Mouse (Mus musculus) neural tube, embryonic 12.5 days (tissue): Measurements from ENCODE around the gene Ext2. TPM values are rescaled to one million over a fixed set of nuclear protein-coding genes. Genes with fewer than 3 reads are reported as not detected.

Source experiments
- ATAC-seq: fragments of 200-750 bp; cut with Nextera tagmentation; 2 replicates; pipeline ENCODE4 v1.8.0; 2017; ENCODE audit warnings: low read depth, mild to moderate bottlenecking, moderate TSS enrichment, moderate library complexity; ENCODE audit not compliant: low FRiP score
- H3K27ac ChIP-seq: fragments of 300-500 bp; sonication (generic); 2 replicates; pipeline ENCODE4 v1.5.1; 2016
- H3K27me3 ChIP-seq: fragments of 300-500 bp; sonication (generic); replicated peaks from 2 replicates; pipeline ENCODE4 v1.6.1; 2016; ENCODE audit warnings: mild to moderate bottlenecking
- H3K36me3 ChIP-seq: fragments of 300-500 bp; sonication (generic); 2 replicates; pipeline ENCODE4 v1.6.1; 2016; ENCODE audit warnings: mild to moderate bottlenecking
- H3K4me1 ChIP-seq: fragments of 300-500 bp; sonication (generic); 2 replicates; pipeline ENCODE4 v1.6.1; 2016
- H3K4me2 ChIP-seq: fragments of 300-500 bp; sonication (generic); replicated peaks from 2 replicates; pipeline ENCODE4 v1.6.1; 2016; ENCODE audit warnings: mild to moderate bottlenecking
- H3K4me3 ChIP-seq: fragments of 300-500 bp; sonication (generic); 2 replicates; pipeline ENCODE4 v1.5.1; 2016
- H3K9ac ChIP-seq: fragments of 300-500 bp; sonication (generic); 2 replicates; pipeline ENCODE4 v1.6.1; 2016; ENCODE audit warnings: mild to moderate bottlenecking
- H3K9me3 ChIP-seq: fragments of 300-500 bp; sonication (generic); 2 replicates; pipeline ENCODE4 v1.6.1; 2016; ENCODE audit warnings: mild to moderate bottlenecking
- WGBS: fragments of 180-500 bp; shearing (Covaris S2); methylation state at CpG from one replicate; pipeline ENCODE4 v1.1.7; 2016; 5-methylcytosine and 5-hydroxymethylcytosine counted together
- polyA plus RNA-seq: library from polyadenylated mRNA; unstranded; fragments of >200 nt; fragmentation: Nextera tagmentation; extraction: Ambion mirVana; gene quantifications from 2 replicates; pipeline ENCODE4 v1.2.1, GENCODE M21; 2016

Ext2 gene
- polyA plus RNA-seq, 1 experiment from 2014 or later, result 76.9 TPM

DNA sequence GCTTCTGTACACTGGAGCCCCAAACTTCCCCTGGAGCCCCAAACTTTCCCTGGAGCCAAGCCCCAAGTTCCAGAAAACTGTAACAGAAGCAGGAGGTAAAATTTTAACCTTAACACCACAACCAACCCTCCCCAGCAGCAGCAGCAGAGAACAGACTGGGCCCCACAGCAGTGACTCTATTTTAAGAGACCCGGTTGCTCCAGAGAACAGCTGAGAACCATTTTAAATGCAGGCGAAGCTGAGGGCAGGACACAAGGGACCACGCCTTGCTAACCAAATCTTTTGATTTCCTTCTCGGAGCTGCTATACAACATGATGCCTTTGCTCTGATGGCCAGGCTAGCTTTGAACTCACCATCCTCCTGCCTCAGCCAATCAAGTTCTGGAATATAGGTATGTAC lies 51.5 kb downstream of the Ext2 start:
- ATAC-seq, result no peak
- WGBS, result 82% methylated on average over 4 of the region's 4 CpGs

DNA sequence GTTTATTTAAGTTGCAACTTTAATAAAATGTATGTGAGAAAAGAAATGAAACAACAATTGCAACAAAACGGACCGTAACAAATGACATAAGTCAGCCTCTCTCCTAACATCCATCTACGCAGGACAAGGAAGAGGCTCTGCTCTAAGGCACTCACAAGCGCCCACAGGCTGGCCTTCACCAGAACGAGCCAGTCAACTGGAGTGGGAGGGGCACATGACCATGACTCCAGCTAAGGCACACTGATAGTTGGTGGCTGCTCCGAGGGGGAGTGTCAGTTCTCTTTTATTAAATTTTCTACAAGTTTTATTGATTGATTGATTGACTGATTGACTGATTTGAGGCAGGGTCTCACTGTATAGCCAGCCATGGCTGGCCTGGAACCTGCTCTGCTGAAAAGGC lies 52.5 kb downstream of the Ext2 start:
- 80% methylated on average over 6 of the region's 6 CpGs for WGBS

More for the DNA sequence above, 51.5 kb downstream of the Ext2 start:
- Histone ChIP-seq H3K9me3 (no peaks in the 10 kb centered on the region), H3K27me3 (no peaks in the 10 kb centered on the region), H3K4me1 (peaks cover 6% of the 10 kb centered on the region), H3K9ac (no peak overlapping the region), H3K27ac (no peak overlapping the region), H3K4me3 (no peak overlapping the region), H3K36me3 (no peaks in the 10 kb centered on the region), H3K4me2 (no peak overlapping the region)

DNA sequence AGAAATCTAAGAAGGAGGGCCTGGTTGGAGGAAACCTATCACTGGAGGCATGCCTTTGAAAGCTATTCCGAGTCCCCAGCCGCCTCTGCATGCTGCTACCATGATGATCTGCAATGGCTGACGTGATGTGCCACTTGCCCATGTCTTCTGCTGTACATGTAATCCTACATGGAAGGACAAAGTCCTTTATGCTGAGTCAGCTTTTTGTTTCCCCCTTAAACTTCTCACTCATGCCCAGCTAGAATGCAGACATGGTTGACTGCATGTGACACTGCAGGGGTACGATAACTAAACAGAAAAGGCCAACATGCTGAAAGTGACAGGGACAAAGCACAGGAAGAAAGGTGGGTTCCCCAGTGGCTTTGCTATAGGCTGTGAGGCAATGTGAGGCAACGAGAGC lies 56.6 kb downstream of the Ext2 start:
- Histone ChIP-seq H3K4me1 (no peaks in the 10 kb centered on the region), H3K9ac (no peak overlapping the region), H3K36me3 (peaks cover 9% of the 10 kb centered on the region), H3K27ac (no peak overlapping the region), H3K27me3 (no peaks in the 10 kb centered on the region), H3K9me3 (no peaks in the 10 kb centered on the region), H3K4me2 (no peak overlapping the region), H3K4me3 (no peak overlapping the region)
- 93% methylated on average over 5 of the region's 5 CpGs for WGBS
- no peak for ATAC-seq

More for the DNA sequence above, 52.5 kb downstream of the Ext2 start:
- Histone ChIP-seq H3K27ac (no peak overlapping the region), H3K9ac (no peak overlapping the region), H3K4me1 (peaks cover 6% of the 10 kb centered on the region), H3K4me3 (no peak overlapping the region), H3K4me2 (no peak overlapping the region), H3K9me3 (no peaks in the 10 kb centered on the region), H3K27me3 (no peaks in the 10 kb centered on the region), H3K36me3 (no peaks in the 10 kb centered on the region)
- no peak for ATAC-seq

DNA sequence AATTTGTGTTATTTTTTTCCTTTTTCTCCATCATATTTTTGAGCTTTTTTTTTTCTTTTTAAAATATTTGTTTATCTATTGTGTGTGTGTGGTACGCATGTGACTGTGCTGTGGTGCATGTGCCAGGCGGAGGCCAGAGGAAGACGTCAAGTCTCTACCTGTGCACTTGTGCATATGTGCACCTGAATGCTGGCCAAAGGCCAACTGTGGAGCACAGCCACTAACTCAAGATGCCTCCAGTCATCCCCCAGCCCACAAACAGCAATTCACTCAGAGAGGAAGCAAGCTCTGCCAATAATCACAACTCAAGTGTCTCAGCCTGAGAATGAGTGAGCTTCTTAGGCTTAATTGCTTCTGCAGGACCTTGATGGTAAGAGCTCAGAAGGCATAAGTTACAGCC lies 58.2 kb downstream of the Ext2 start:
- H3K4me1 ChIP-seq, result 0 out of 2 replicates have a peak, but pooled peaks cover 4% of the 10 kb centered on the region
- no peak for ATAC-seq
- 90% methylated on average over 3 of the region's 3 CpGs for WGBS
- no peaks in the 10 kb centered on the region for H3K9me3 ChIP-seq
- H3K9ac ChIP-seq, result no peak overlapping the region
- H3K4me3 ChIP-seq, result no peak overlapping the region
- H3K4me2 ChIP-seq, result no peak overlapping the region
- H3K36me3 ChIP-seq, result peaks cover 9% of the 10 kb centered on the region
- H3K27me3 ChIP-seq, result no peaks in the 10 kb centered on the region
- H3K27ac ChIP-seq, result no peak overlapping the region

DNA sequence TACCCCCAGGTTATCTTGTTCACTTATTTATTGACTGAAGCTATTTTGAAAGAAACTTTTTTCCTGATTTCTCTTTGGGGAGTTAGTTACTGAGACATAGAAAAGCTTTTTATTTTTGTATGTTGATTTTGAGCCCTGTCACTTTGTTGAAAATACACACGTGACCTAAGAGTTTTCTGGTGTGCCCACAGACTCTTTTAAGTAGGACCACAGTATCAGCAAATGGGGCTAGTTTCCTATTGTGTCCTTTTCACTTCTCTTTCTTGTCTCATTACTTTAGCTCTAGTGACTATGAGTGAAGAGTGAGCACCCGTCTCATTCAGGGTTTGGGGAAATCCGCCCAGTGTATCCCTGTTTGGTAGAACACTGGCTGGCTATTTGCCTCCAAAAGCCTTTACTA lies 62.0 kb downstream of the Ext2 start:
- Histone ChIP-seq H3K9me3 (no peaks in the 10 kb centered on the region), H3K4me3 (no peak overlapping the region), H3K4me2 (no peak overlapping the region), H3K9ac (no peak overlapping the region), H3K4me1 (0 out of 2 replicates have a peak, but pooled peaks cover 6% of the 10 kb centered on the region), H3K36me3 (peaks cover 9% of the 10 kb centered on the region), H3K27me3 (no peaks in the 10 kb centered on the region), H3K27ac (no peak overlapping the region)
- WGBS, result 42% methylated on average over 3 of the region's 3 CpGs
- ATAC-seq, result no peak

DNA sequence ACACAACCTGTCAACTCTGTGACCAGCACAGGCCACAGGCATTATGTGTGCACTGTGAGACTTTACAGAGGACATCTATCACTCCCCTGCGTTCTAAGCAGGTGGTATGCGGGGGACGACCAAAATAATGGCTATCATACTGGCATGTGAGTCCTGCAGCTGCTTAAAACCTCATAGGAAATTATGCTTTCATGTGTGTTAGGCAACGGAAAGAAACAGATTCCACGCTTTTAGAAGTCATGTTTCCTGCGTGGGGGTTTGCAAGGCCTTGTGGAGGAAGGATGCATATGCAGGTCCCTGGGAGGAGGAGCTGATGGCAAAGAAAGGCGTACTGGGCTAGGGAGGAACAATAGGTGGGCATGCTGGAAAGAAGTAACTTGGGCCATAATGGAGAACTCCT lies 63.2 kb downstream of the Ext2 start:
- no peak for ATAC-seq
- H3K27me3 ChIP-seq, result no peaks in the 10 kb centered on the region
- H3K4me2 ChIP-seq, result no peak overlapping the region
- H3K9me3 ChIP-seq, result no peaks in the 10 kb centered on the region
- 0 out of 2 replicates have a peak, but pooled peaks cover 6% of the 10 kb centered on the region for H3K4me1 ChIP-seq
- 58% methylated on average over 7 of the region's 7 CpGs for WGBS
- H3K27ac ChIP-seq, result no peak overlapping the region
- H3K36me3 ChIP-seq, result peaks cover 9% of the 10 kb centered on the region
- no peak overlapping the region for H3K9ac ChIP-seq
- no peak overlapping the region for H3K4me3 ChIP-seq

DNA sequence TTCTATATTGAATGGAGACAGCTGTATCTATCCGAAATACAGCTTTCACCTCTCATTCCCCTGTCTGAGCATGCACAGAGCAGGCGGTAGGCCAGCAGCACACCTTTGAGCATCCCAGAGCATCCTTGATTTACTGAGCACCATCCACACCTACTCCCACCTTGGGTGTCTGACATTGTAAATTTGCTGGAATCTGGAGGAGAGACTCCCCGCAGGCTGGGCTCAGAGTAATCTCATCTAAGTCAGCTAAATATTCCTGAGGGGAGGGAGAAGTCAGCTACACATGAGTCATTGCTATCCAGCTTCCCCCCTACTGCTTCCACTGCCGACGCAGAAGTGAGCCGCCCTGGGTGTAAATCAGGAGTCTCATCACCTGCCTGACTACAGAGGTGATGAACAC lies 64.1 kb downstream of the Ext2 start:
- Histone ChIP-seq H3K9ac (no peak overlapping the region), H3K4me2 (no peak overlapping the region), H3K4me1 (0 out of 2 replicates have a peak, but pooled peaks cover 6% of the 10 kb centered on the region), H3K27ac (no peak overlapping the region), H3K27me3 (no peaks in the 10 kb centered on the region), H3K36me3 (peaks cover 9% of the 10 kb centered on the region), H3K4me3 (no peak overlapping the region), H3K9me3 (no peaks in the 10 kb centered on the region)
- 68% methylated on average over 6 of the region's 6 CpGs for WGBS
- no peak for ATAC-seq

DNA sequence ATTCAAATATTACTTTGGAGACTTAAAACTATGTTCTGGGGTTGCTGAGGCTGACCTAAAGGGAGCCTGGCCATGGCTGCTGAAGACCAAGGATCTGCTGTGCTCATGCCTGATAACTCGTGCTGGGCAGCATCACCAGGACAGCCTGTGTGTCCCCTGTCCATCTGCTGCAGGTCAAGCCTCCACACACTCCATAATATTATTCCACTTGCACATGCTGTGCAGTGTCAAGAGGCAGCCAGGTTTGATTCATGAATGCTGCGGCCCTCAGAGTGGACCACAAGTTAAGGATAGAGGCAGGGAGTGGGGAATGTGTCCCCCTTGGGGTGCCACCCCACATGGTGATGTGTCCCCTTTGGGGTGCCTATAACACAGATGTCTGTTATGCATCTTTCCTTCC lies 68.0 kb downstream of the Ext2 start:
- Histone ChIP-seq H3K27ac (no peak overlapping the region), H3K36me3 (no peaks in the 10 kb centered on the region), H3K4me2 (no peak overlapping the region), H3K4me3 (no peak overlapping the region), H3K9ac (no peak overlapping the region), H3K4me1 (0 out of 2 replicates have a peak, but pooled peaks cover 4% of the 10 kb centered on the region), H3K27me3 (no peaks in the 10 kb centered on the region), H3K9me3 (no peaks in the 10 kb centered on the region)
- no peak for ATAC-seq
- 82% methylated on average over 2 of the region's 2 CpGs for WGBS

DNA sequence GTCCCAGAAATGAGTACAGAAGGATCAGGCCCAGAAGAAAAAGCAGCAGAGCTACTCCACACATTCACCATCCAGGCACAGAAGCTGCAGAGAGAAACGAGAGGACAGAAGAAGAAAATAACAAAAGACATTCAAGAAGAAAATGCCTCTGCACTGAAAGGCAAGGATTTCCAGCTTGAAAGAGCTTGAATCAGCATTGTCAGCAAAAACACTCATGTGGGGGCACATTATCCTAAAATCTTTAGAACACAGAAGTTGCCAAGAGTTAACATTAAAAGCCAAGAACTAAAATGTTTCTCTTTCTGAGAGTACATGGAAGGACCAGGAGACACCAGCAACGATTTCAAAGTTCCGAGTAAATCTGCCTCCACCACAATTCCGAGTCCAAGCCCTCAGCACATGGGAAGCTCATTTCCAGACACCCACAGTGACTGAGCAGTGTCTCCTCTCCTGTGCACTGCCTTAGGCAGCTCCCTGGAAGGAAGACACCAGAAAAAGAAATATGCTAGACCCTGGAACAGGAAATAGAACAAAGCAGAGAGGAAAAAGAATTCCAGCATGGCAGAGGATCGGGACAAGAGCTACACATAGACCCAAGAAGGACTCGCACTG lies 69.1 kb downstream of the Ext2 start:
- H3K9me3 ChIP-seq, result no peaks in the 10 kb centered on the region
- ATAC-seq, result no peak

DNA sequence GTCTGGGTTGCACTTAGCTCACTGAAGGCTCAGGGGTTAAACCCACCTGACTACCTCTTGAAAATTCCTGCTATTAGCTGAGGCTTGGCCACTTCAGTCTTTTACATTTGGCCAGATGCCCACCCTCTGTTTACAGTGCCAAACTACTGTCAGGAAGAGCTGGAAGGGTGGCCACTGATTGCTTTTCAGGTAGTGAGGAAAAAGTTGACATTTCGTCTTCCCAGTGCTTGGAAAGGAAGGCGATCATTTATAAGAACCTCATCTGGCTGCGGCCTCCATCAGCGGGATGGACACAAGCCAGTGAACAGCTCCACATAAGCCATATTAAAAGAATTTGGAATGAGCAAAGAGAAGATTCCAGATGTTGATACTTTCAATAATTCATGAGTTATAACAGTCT lies 72.7 kb downstream of the Ext2 start:
- Histone ChIP-seq H3K9me3 (no peaks in the 10 kb centered on the region), H3K27ac (no peak overlapping the region), H3K4me2 (no peak overlapping the region), H3K27me3 (no peaks in the 10 kb centered on the region), H3K4me1 (peaks cover 6% of the 10 kb centered on the region), H3K9ac (no peak overlapping the region), H3K36me3 (no peaks in the 10 kb centered on the region), H3K4me3 (no peak overlapping the region)
- 95% methylated on average over 4 of the region's 4 CpGs for WGBS
- no peak for ATAC-seq

More for the DNA sequence above, 69.1 kb downstream of the Ext2 start:
- H3K27me3 ChIP-seq, result no peaks in the 10 kb centered on the region
- WGBS, result 65% methylated on average over 6 of the region's 6 CpGs
- no peaks in the 10 kb centered on the region for H3K36me3 ChIP-seq
- H3K4me1 ChIP-seq, result no peaks in the 10 kb centered on the region
- no peak overlapping the region for H3K4me3 ChIP-seq
- no peak overlapping the region for H3K4me2 ChIP-seq
- H3K9ac ChIP-seq, result no peak overlapping the region
- H3K27ac ChIP-seq, result no peak overlapping the region

DNA sequence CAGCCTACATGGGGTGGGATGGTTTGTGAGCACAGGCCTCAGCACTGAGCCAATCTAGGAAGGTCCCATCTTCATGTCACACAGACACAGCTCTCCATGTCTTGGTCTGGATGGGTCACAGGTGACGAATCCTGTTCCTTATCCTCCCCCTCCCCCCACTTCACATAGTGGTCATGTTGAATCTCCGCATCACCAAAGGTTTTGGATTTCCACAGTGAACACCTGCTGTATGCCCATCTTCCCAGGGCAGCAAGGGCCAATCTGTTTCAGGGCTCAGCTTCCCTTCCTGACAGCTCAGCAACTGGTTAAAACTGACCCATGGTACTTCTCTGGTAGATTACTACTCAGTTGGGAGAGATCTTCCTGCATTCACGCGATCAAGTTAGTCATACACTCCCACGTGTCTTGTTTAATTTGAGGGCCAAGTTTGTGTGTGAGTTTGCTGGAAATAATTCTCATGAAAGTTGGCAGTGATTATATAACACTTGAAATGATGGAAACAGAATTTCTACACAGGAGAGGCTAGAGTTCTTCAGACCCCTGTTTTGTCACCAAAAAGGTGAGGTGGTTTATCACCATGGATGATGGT lies 74.7 kb downstream of the Ext2 start:
- WGBS, result 93% methylated on average over 5 of the region's 5 CpGs
- H3K27me3 ChIP-seq, result no peaks in the 10 kb centered on the region
- no peak overlapping the region for H3K4me2 ChIP-seq
- H3K27ac ChIP-seq, result no peak overlapping the region
- H3K9me3 ChIP-seq, result no peaks in the 10 kb centered on the region
- H3K9ac ChIP-seq, result no peak overlapping the region
- ATAC-seq, result no peak
- H3K36me3 ChIP-seq, result no peaks in the 10 kb centered on the region
- H3K4me3 ChIP-seq, result no peak overlapping the region
- peaks cover 13% of the 10 kb centered on the region for H3K4me1 ChIP-seq

DNA sequence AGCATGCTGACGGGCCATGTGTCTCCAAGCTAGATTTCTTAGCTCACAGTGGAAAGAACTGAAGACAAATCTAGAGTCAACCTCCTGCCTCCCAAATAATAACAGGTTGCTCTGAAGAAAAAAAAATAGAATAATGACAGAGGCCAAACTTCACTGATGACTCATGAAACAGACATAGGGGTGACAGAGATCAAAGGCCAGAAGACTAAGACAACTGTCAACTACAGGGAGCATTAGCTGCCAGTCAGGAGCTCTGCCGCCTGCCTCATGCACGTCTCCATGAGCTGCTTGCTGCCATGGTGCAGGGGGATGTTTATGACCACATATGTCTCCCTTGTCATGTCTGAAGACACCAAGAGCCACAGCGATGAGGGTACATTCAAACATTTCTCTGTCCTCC lies 75.7 kb downstream of the Ext2 start:
- H3K9ac ChIP-seq, result no peak overlapping the region
- H3K4me1 ChIP-seq, result peaks cover 13% of the 10 kb centered on the region
- H3K9me3 ChIP-seq, result no peaks in the 10 kb centered on the region
- H3K36me3 ChIP-seq, result no peaks in the 10 kb centered on the region
- H3K27me3 ChIP-seq, result no peaks in the 10 kb centered on the region
- no peak overlapping the region for H3K4me3 ChIP-seq
- no peak overlapping the region for H3K4me2 ChIP-seq
- ATAC-seq, result no peak
- WGBS, result 88% methylated on average over 4 of the region's 4 CpGs
- no peak overlapping the region for H3K27ac ChIP-seq

DNA sequence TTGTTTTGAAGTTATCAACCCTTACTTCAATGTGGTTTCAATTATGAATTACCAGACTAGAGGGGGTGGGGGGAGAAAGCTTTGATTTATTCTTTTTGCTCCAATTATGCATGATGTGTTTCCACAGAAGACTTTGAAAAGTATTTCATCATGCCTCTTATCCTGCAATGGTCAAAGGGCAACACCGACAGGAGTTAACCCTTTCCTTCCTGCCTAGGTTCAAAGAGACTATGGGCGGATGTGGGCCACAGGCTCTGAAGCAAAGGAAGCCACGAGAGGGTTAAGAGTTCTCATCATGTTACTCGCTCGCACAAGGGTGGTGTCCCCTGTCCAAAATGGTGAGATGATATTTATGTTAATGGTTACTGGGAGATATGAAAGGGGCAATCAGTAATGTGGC lies 76.2 kb downstream of the Ext2 start:
- peaks cover 13% of the 10 kb centered on the region for H3K4me1 ChIP-seq
- no peaks in the 10 kb centered on the region for H3K27me3 ChIP-seq
- no peak overlapping the region for H3K4me3 ChIP-seq
- no peak overlapping the region for H3K9ac ChIP-seq
- ATAC-seq, result no peak
- H3K27ac ChIP-seq, result no peak overlapping the region
- no peaks in the 10 kb centered on the region for H3K9me3 ChIP-seq
- 83% methylated on average over 5 of the region's 5 CpGs for WGBS
- H3K36me3 ChIP-seq, result no peaks in the 10 kb centered on the region
- no peak overlapping the region for H3K4me2 ChIP-seq
